In the genomic region with DNA sequence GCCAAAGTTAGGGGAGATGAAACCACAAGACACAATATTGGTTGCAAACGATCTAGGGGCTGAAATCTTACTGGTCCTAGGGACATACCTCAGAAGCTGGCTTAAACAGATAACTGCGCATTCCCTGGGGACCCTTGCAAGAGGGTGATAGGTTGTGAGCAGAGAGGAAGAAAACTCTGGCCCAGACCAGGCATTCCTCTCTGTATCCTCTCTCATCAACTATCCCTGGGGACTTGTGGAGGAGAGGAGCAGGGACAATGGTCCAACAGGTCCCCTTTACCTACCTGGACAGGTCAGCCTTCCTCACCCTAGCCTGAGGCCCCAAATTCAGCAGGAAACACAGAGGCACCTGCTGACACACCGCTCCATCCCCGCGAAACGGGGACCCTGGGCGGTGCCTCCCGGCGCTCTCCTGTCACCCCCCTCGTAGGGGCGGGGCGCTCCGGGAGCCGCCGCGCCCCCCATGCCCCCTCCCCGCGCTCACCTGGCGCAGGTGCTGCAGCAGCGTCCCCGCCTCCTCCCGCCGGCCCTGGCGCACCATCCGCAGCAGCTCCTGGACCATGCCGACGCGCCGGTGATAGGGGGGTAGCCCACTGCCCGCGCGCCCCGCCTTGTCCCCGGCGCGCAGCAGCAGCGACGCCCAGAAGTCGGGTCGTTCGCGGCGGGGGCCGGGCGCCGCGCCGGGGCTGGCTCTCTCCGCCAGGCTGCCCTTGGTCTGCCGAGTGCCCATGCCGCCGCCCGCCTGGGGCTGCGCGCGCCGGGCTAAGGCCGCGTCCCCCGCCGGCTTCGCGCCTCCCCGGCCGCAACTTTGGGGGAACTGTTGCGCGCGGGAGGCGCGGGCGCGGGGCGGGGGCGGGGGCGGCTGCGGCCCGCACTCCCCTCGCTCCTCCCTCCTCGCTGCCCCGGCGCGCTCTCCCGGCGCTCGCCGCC, we compare ENCODE assay signal across 8 mouse cellular contexts. TPM values are rescaled to one million over a fixed set of nuclear protein-coding genes. Genes with fewer than 3 reads are reported as not detected.
DNase-seq lines count a peak whose midpoint lies in the region; ATAC-seq and TF ChIP-seq lines count a peak whose summit lies in the region.

Gene Lrrc75a, minus strand, starts transcription at position 863 of the 930 bp plus-strand sequence.

- TF ChIP-seq CTCF in forebrain, postnatal 0 days (IDR thresholded peaks at IDR 0.05; ENCODE audit: low read depth) = no peak
- no peak for TF ChIP-seq CTCF in lung, embryonic 14.5 days (IDR thresholded peaks at IDR 0.05; ENCODE audit: low read depth)

- H3K4me3 ChIP-seq in forebrain, postnatal 0 days (ENCODE audit: low read depth, low read length) = peak within 1 kb of the TSS; percentile 70
- peak within 1 kb of the TSS; percentile 75 for H3K4me3 ChIP-seq in lung, embryonic 14.5 days (ENCODE audit: low read depth, low read length)

- no peaks in the 10 kb centered on the region for H3K36me3 ChIP-seq in forebrain, postnatal 0 days (ENCODE audit: insufficient read depth)
- 0 out of 2 replicates have a peak, but pooled peaks cover 3% of the 10 kb centered on the region for H3K36me3 ChIP-seq in lung, embryonic 14.5 days (ENCODE audit: insufficient read depth)

- WGBS in forebrain, postnatal 0 days = 6% methylated on average over 45 of the region's 86 CpGs
- WGBS in lung, embryonic 14.5 days = 1% methylated on average over 44 of the region's 86 CpGs

- DNase-seq in urinary bladder, adult 2 months (ENCODE audit: low spot score) = peak; percentile 41
- no peak for DNase-seq in urinary bladder, postnatal 10 days (ENCODE audit: low spot score)
- peak; percentile 34 for DNase-seq in cerebellum, adult 11-12 months
- DNase-seq in forebrain, postnatal 0 days = peak; percentile 47
- DNase-seq in kidney, adult 9 months = peak; percentile 31
- no peak for DNase-seq in lung, embryonic 14.5 days
- peak; percentile 22 for DNase-seq in spleen, adult 12 weeks (ENCODE audit: low spot score)

- no peaks in the 10 kb centered on the region for H3K9me3 ChIP-seq in forebrain, postnatal 0 days (ENCODE audit: low read length)
- no peaks in the 10 kb centered on the region for H3K9me3 ChIP-seq in lung, embryonic 14.5 days (ENCODE audit: low read depth, low read length)

- H3K4me2 ChIP-seq in forebrain, postnatal 0 days (ENCODE audit: low read depth) = peak within 1 kb of the TSS; percentile 96
- peak within 1 kb of the TSS; percentile 94 for H3K4me2 ChIP-seq in lung, embryonic 14.5 days

- ATAC-seq in forebrain, postnatal 0 days = peak; percentile 59
- ATAC-seq in lung, embryonic 14.5 days (ENCODE audit: insufficient read depth) = peak; percentile 62
- no peak for ATAC-seq in activated CD4-positive, CD25-positive, alpha-beta regulatory T cell, adult 4 months

- H3K4me1 ChIP-seq in forebrain, postnatal 0 days (ENCODE audit: insufficient read depth) = peaks cover 41% of the 10 kb centered on the region
- H3K4me1 ChIP-seq in lung, embryonic 14.5 days (ENCODE audit: insufficient read depth) = peaks cover 33% of the 10 kb centered on the region

- H3K27ac ChIP-seq in forebrain, postnatal 0 days (ENCODE audit: low read depth, low read length) = peak within 1 kb of the TSS; percentile 62
- peak within 1 kb of the TSS; percentile 89 for H3K27ac ChIP-seq in lung, embryonic 14.5 days (ENCODE audit: low read depth)

- peak within 1 kb of the TSS; percentile 66 for H3K9ac ChIP-seq in forebrain, postnatal 0 days
- H3K9ac ChIP-seq in lung, embryonic 14.5 days = peak within 1 kb of the TSS; percentile 77

- no peaks in the 10 kb centered on the region for H3K27me3 ChIP-seq in forebrain, postnatal 0 days (ENCODE audit: insufficient read depth, low read length)
- H3K27me3 ChIP-seq in lung, embryonic 14.5 days (ENCODE audit: insufficient read depth, low read length) = no peaks in the 10 kb centered on the region

RNA-seq across cellular contexts. Expression of gene Lrrc75a, which starts in this region (rescaled TPM):
- 14.0 and 15.4 TPM in 2 replicates for polyA plus RNA-seq in urinary bladder, adult 2 months (2012; rRNA removed)
- 13.2 and 18.1 TPM in 2 replicates for total RNA-seq in forebrain, postnatal 0 days (2014; rRNA removed)
- 6.5 and 7.1 TPM in 2 replicates for polyA plus RNA-seq in forebrain, postnatal 0 days (2015; fragmentation: Nextera tagmentation; extraction: Ambion mirVana)
- polyA plus RNA-seq in lung, embryonic 14.5 days (2014; fragmentation: Nextera tagmentation; extraction: Ambion mirVana) = 14.1 and 16.4 TPM in 2 replicates
- polyA plus RNA-seq in activated CD4-positive, CD25-positive, alpha-beta regulatory T cell, adult 4 months (2017; shearing (Covaris generic)) = 1 to 10 TPM; 1.0 to 1.7 TPM

Comparison
In these comparisons a context has a peak if more than half of its experiments do, and no peak if none do; other contexts are left out.
1. DNase-seq: peak in urinary bladder, adult 2 months (single experiment), cerebellum, adult 11-12 months (single experiment), forebrain, postnatal 0 days (single experiment), kidney, adult 9 months (single experiment) and spleen, adult 12 weeks (single experiment); none in urinary bladder, postnatal 10 days (single experiment) and lung, embryonic 14.5 days (single experiment).